Mouse (Mus musculus): ENCODE data around the gene Cpne7.

DNA sequence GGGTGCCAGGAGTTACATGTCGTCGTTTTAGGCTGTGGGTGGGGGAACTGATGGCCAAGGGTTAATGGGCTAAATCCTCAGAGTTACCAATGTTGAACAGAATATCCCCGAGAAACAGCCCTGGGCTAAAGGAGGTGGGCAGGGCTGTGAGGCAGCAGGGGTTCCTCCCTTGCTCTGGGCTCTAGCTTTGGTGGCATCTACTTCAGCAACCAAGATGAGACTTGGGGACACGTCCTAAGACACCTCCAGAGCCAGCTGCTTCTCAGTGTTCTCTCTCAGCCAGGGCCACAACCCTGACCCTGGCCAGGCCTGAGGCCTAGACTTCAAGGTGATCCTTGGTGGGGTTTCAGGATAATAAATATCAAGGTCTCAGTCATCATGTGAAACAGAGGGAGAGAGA is 21.6 kb downstream of the Cpne7 start:
- TF ChIP-seq POLR2A (IDR thresholded peaks at IDR 0.05; ENCODE audit: extremely low read depth, insufficient read depth, low read length): no peak
- no peak for TF ChIP-seq CTCF (IDR thresholded peaks at IDR 0.05; ENCODE audit: extremely low read depth, insufficient read depth, low read length)

Data from cortical plate, adult 2 months (tissue).